Mouse (Mus musculus) liver, embryonic 12.5 days (tissue): ENCODE results near the gene Als2cr12. TPM values are rescaled to one million over a fixed set of nuclear protein-coding genes. Genes with fewer than 3 reads are reported as not detected.
"Not testable (repeated sequence)": the region's sequence is repeated elsewhere in the genome, so short reads cannot be mapped to it uniquely, and the experiment has no call there.

Experiments
- ATAC-seq: fragments of 200-750 bp; cut with Nextera tagmentation; 2 replicates; pipeline ENCODE4 v1.8.0; 2017; ENCODE audit warnings: moderate number of reproducible peaks, mild to moderate bottlenecking, moderate library complexity
- H3K27ac ChIP-seq: fragments of 300-500 bp; sonication (generic); 2 replicates; pipeline ENCODE4 v1.5.1; 2016; ENCODE audit warnings: mild to moderate bottlenecking
- H3K27me3 ChIP-seq: fragments of 300-500 bp; sonication (generic); replicated peaks from 2 replicates; pipeline ENCODE4 v1.6.1; 2016; ENCODE audit warnings: mild to moderate bottlenecking, moderate library complexity
- H3K36me3 ChIP-seq: fragments of 300-500 bp; sonication (generic); 2 replicates; pipeline ENCODE4 v1.6.1; 2016; ENCODE audit warnings: mild to moderate bottlenecking, moderate library complexity
- H3K4me1 ChIP-seq: fragments of 300-500 bp; sonication (generic); 2 replicates; pipeline ENCODE4 v1.6.1; 2016
- H3K4me2 ChIP-seq: fragments of 300-500 bp; sonication (generic); 2 replicates; pipeline ENCODE4 v1.6.1; 2016; ENCODE audit warnings: mild to moderate bottlenecking, moderate library complexity
- H3K4me3 ChIP-seq: fragments of 300-500 bp; sonication (generic); 2 replicates; pipeline ENCODE4 v1.5.1; 2016; ENCODE audit warnings: mild to moderate bottlenecking, moderate library complexity
- H3K9ac ChIP-seq: fragments of 300-500 bp; sonication (generic); 2 replicates; pipeline ENCODE4 v1.6.1; 2016; ENCODE audit warnings: mild to moderate bottlenecking, moderate library complexity
- H3K9me3 ChIP-seq: fragments of 300-500 bp; sonication (generic); replicated peaks from 2 replicates; pipeline ENCODE4 v1.6.1; 2016; ENCODE audit warnings: mild to moderate bottlenecking, moderate library complexity
- WGBS: fragments of 180-500 bp; shearing (Covaris S2); methylation state at CpG from one replicate; pipeline ENCODE4 v1.1.7; 2016; ENCODE audit not compliant: insufficient replicate concordance; 5-methylcytosine and 5-hydroxymethylcytosine counted together
- polyA plus RNA-seq: library from polyadenylated mRNA; unstranded; fragments of >200 nt; fragmentation: Nextera tagmentation; extraction: Ambion mirVana; gene quantifications from 2 replicates; pipeline ENCODE4 v1.2.1, GENCODE M21; 2016

The Als2cr12 gene
- polyA plus RNA-seq, 1 experiment from 2014 or later, result not detected

- WGBS, result 68% methylated on average over 4 of the region's 4 CpGs
- Histone ChIP-seq H3K27ac (peak overlapping the region; percentile 70), H3K4me3 (no peak overlapping the region), H3K36me3 (peaks cover 43% of the 10 kb centered on the region), H3K27me3 (no peaks in the 10 kb centered on the region), H3K9me3 (no peaks in the 10 kb centered on the region), H3K4me2 (no peak overlapping the region), H3K4me1 (peaks cover 65% of the 10 kb centered on the region), H3K9ac (no peak overlapping the region)
- ATAC-seq, result no peak
These were observed 21.1 kb upstream of the Als2cr12 start for GRCm38 (mm10) chr1:58716883-58717220.

- Histone ChIP-seq H3K4me2 (peak overlapping the region; percentile 76), H3K9me3 (no peaks in the 10 kb centered on the region), H3K36me3 (peaks cover 42% of the 10 kb centered on the region), H3K27me3 (no peaks in the 10 kb centered on the region), H3K27ac (peak overlapping the region; percentile 70), H3K4me1 (peaks cover 63% of the 10 kb centered on the region), H3K9ac (no peak overlapping the region), H3K4me3 (peak overlapping the region; percentile 3; the same call in 1 of the 2 replicates)
- WGBS, result 7% methylated on average over 7 of the region's 7 CpGs
- no peak for ATAC-seq
These were observed 20.5 kb upstream of the Als2cr12 start for GRCm38 (mm10) chr1:58716162-58716882.

- no peak overlapping the region; the same call in 1 of the 2 replicates for H3K4me3 ChIP-seq
- no peaks in the 10 kb centered on the region for H3K27me3 ChIP-seq
- peaks cover 42% of the 10 kb centered on the region for H3K36me3 ChIP-seq
- peak overlapping the region; percentile 76 for H3K4me2 ChIP-seq
- H3K4me1 ChIP-seq, result peaks cover 61% of the 10 kb centered on the region
- ATAC-seq, result no peak
- no peaks in the 10 kb centered on the region for H3K9me3 ChIP-seq
- no peak overlapping the region for H3K9ac ChIP-seq
- peak overlapping the region; percentile 70 for H3K27ac ChIP-seq
These were observed 19.7 kb upstream of the Als2cr12 start for GRCm38 (mm10) chr1:58715536-58715935.

GRCm38 (mm10) chr1:58714361-58714760 lies 18.6 kb upstream of the Als2cr12 start:
- H3K9ac ChIP-seq, result 0 out of 2 replicates have a peak overlapping the region, but pooled peaks have one; percentile 91
- 43% methylated on average over 1 of the region's 1 CpGs for WGBS
- peaks cover 36% of the 10 kb centered on the region for H3K36me3 ChIP-seq
- ATAC-seq, result no peak
- H3K4me2 ChIP-seq, result peak overlapping the region; percentile 76
- H3K4me3 ChIP-seq, result peak overlapping the region; percentile 81
- H3K27me3 ChIP-seq, result no peaks in the 10 kb centered on the region
- H3K9me3 ChIP-seq, result no peaks in the 10 kb centered on the region
- peaks cover 54% of the 10 kb centered on the region for H3K4me1 ChIP-seq
- H3K27ac ChIP-seq, result 0 out of 2 replicates have a peak overlapping the region, but pooled peaks have one; percentile 97

GRCm38 (mm10) chr1:58713893-58714231 lies 18.1 kb upstream of the Als2cr12 start:
- H3K4me1 ChIP-seq, result peaks cover 49% of the 10 kb centered on the region
- H3K4me2 ChIP-seq, result peak overlapping the region; percentile 76
- WGBS, result 31% methylated on average over 4 of the region's 4 CpGs
- H3K9me3 ChIP-seq, result no peaks in the 10 kb centered on the region
- H3K27ac ChIP-seq, result peak overlapping the region; percentile 97
- H3K9ac ChIP-seq, result peak overlapping the region; percentile 91
- H3K36me3 ChIP-seq, result peaks cover 32% of the 10 kb centered on the region
- peak overlapping the region; percentile 81 for H3K4me3 ChIP-seq
- H3K27me3 ChIP-seq, result no peaks in the 10 kb centered on the region
- ATAC-seq, result no peak

GRCm38 (mm10) chr1:58713081-58713892 lies 17.5 kb upstream of the Als2cr12 start:
- H3K4me3 ChIP-seq, result peak overlapping the region; percentile 81
- peak overlapping the region; percentile 76 for H3K4me2 ChIP-seq
- no peaks in the 10 kb centered on the region for H3K27me3 ChIP-seq
- WGBS, result 2% methylated on average over 29 of the region's 31 CpGs
- peaks cover 49% of the 10 kb centered on the region for H3K4me1 ChIP-seq
- ATAC-seq, result no peak
- H3K9ac ChIP-seq, result peak overlapping the region; percentile 91
- H3K27ac ChIP-seq, result peak overlapping the region; percentile 97
- H3K36me3 ChIP-seq, result peaks cover 31% of the 10 kb centered on the region
- H3K9me3 ChIP-seq, result no peaks in the 10 kb centered on the region

GRCm38 (mm10) chr1:58712076-58713061 lies 16.6 kb upstream of the Als2cr12 start:
- ATAC-seq, result peak; percentile 87
- peaks cover 49% of the 10 kb centered on the region for H3K4me1 ChIP-seq
- H3K27ac ChIP-seq, result peak overlapping the region; percentile 97
- no peaks in the 10 kb centered on the region for H3K27me3 ChIP-seq
- H3K4me3 ChIP-seq, result peak overlapping the region; percentile 81
- no peaks in the 10 kb centered on the region for H3K9me3 ChIP-seq
- under 1% methylated on average over 15 of the region's 17 CpGs for WGBS
- peak overlapping the region; percentile 76 for H3K4me2 ChIP-seq
- H3K36me3 ChIP-seq, result peaks cover 24% of the 10 kb centered on the region
- peak overlapping the region; percentile 91 for H3K9ac ChIP-seq

- ATAC-seq, result peak; percentile 68
- Histone ChIP-seq H3K9ac (peak within 1 kb of the TSS; percentile 91), H3K9me3 (no peaks in the 10 kb centered on the region), H3K27ac (peak within 1 kb of the TSS; percentile 97), H3K27me3 (no peaks in the 10 kb centered on the region), H3K4me3 (peak within 1 kb of the TSS; percentile 81), H3K4me1 (peaks cover 43% of the 10 kb centered on the region), H3K4me2 (peak within 1 kb of the TSS; percentile 76), H3K36me3 (peaks cover 19% of the 10 kb centered on the region)
- WGBS, result under 1% methylated on average over 45 of the region's 45 CpGs
These were observed 15.7 kb upstream of the Als2cr12 start, which contains the start of gene Cflar for GRCm38 (mm10) chr1:58711365-58712016. Gene Cflar (plus strand): TSS chr1:58711508.

GRCm38 (mm10) chr1:58710711-58711364 lies 15.0 kb upstream of the Als2cr12 start:
- H3K4me1 ChIP-seq, result peaks cover 36% of the 10 kb centered on the region
- H3K27me3 ChIP-seq, result no peaks in the 10 kb centered on the region
- peak overlapping the region; percentile 97 for H3K27ac ChIP-seq
- H3K36me3 ChIP-seq, result peaks cover 13% of the 10 kb centered on the region
- no peaks in the 10 kb centered on the region for H3K9me3 ChIP-seq
- H3K4me3 ChIP-seq, result peak overlapping the region; percentile 81
- peak overlapping the region; percentile 91 for H3K9ac ChIP-seq
- ATAC-seq, result no peak
- peak overlapping the region; percentile 76 for H3K4me2 ChIP-seq
- WGBS, result 31% methylated on average over 10 of the region's 10 CpGs

GRCm38 (mm10) chr1:58710043-58710442 lies 14.3 kb upstream of the Als2cr12 start:
- H3K27me3 ChIP-seq, ATAC-seq, H3K4me3 ChIP-seq, H3K4me2 ChIP-seq, H3K9me3 ChIP-seq, H3K27ac ChIP-seq, H3K36me3 ChIP-seq, H3K9ac ChIP-seq: not testable (repeated sequence)
- 85% methylated on average over 1 of the region's 1 CpGs for WGBS
- peaks cover 28% of the 10 kb centered on the region for H3K4me1 ChIP-seq
